Mouse (Mus musculus) spleen, adult 2 months (tissue): ENCODE results near the gene 1700024P04Rik.

Experiments used
- CTCF ChIP-seq: fragments of 200-500 bp; IDR thresholded peaks from 2 replicates; pipeline ENCODE4 v1.5.1; 2011; ENCODE audit warnings: mild to moderate bottlenecking, inconsistent platforms; ENCODE audit not compliant: insufficient read depth, insufficient read length, insufficient replicate concordance; ENCODE audit errors: extremely low read depth
- POLR2A ChIP-seq: fragments of 200-500 bp; IDR thresholded peaks from 2 replicates; pipeline ENCODE4 v1.6.1; 2011; ENCODE audit warnings: low read depth, low read length, inconsistent platforms

DNA sequence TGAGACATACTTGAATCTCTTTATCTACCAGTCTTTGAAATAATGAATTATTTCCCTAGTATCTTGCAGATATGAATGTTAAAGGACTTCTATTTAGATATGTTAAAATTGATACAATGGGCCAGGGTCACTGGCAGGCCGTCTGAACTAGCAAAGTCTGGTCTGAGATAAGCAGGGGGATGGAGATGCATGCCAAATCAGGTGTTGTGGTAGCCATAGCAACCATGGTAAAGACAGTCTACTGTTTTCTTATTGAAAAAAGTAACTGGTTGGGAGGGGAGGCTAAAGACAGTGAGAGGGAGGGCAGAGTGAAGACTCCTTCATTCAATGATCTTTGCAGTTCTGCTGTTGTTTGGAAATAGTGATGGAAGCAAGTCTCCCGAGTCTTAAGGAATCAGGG, 26.2 kb downstream of the 1700024P04Rik start:
- TF ChIP-seq CTCF: no peak
- TF ChIP-seq POLR2A: no peak
